Mouse (Mus musculus) MEL (cell line): ENCODE measurements around the gene Reep1. TPM values are rescaled to one million over a fixed set of nuclear protein-coding genes. Genes with fewer than 3 reads are reported as not detected.

Experiments
- DNase-seq: peaks from one replicate; pipeline ENCODE4 v3.0.0; 2011; ENCODE audit warnings: low read depth, low spot score
- H3K27ac ChIP-seq: 2 replicates; pipeline ENCODE4 v1.5.1; 2012; ENCODE audit warnings: low read depth, mild to moderate bottlenecking, control low read depth, low read length, moderate library complexity; ENCODE audit not compliant: control insufficient read depth
- H3K27me3 ChIP-seq, 2 experiments: fragments of 150-350 bp in 1 of 2; sonication (generic) in 1 of 2; 2 replicates each; pipeline ENCODE4 v1.6.1; 2012; ENCODE audit warnings: low read length in 2 of 2, mild to moderate bottlenecking in 2 of 2, improper control_type of control experiment in 1 of 2, moderate library complexity in 1 of 2; ENCODE audit not compliant: insufficient read depth in 2 of 2, control insufficient read depth in 1 of 2
- H3K36me3 ChIP-seq, 2 experiments: 2 replicates each; pipeline ENCODE4 v1.6.1; 2012 to 2014; ENCODE audit warnings: low read length in 2 of 2, improper control_type of control experiment in 1 of 2, inconsistent platforms in 1 of 2, mild to moderate bottlenecking in 1 of 2; ENCODE audit not compliant: insufficient read depth in 2 of 2, control insufficient read depth in 1 of 2
- H3K4me1 ChIP-seq, 2 experiments: fragments of 150-350 bp in 1 of 2; sonication (generic) in 1 of 2; 2 replicates each; pipeline ENCODE4 v1.6.1; 2012; ENCODE audit warnings: low read length in 2 of 2, improper control_type of control experiment in 1 of 2, mild to moderate bottlenecking in 1 of 2; ENCODE audit not compliant: insufficient read depth in 2 of 2, control insufficient read depth in 1 of 2
- H3K4me3 ChIP-seq, 2 experiments: fragments of 150-350 bp in 1 of 2; sonication (generic) in 1 of 2; 2 replicates each; pipeline ENCODE4 v1.5.1; 2012; ENCODE audit warnings: low read depth in 2 of 2, low read length in 2 of 2, mild to moderate bottlenecking in 2 of 2, moderate library complexity in 2 of 2, control low read depth in 1 of 2, improper control_type of control experiment in 1 of 2; ENCODE audit not compliant: control insufficient read depth in 1 of 2, insufficient read depth in 1 of 2
- H3K79me2 ChIP-seq: 2 replicates; pipeline ENCODE4 v1.6.1; 2012; ENCODE audit warnings: mild to moderate bottlenecking, low read length, moderate library complexity; ENCODE audit not compliant: control insufficient read depth, poor library complexity, insufficient read depth
- H3K9ac ChIP-seq: 2 replicates; pipeline ENCODE4 v1.6.1; 2012; ENCODE audit warnings: low read depth, mild to moderate bottlenecking, control low read depth, low read length, moderate library complexity; ENCODE audit not compliant: control insufficient read depth, poor library complexity, severe bottlenecking
- H3K9me3 ChIP-seq: fragments of 150-350 bp; sonication (generic); replicated peaks from 2 replicates; pipeline ENCODE4 v1.6.1; 2012; ENCODE audit warnings: mild to moderate bottlenecking, low read length, improper control_type of control experiment, moderate library complexity; ENCODE audit not compliant: insufficient read depth
- BHLHE40 ChIP-seq: IDR thresholded peaks from 2 replicates; pipeline ENCODE4 v1.6.1; 2012; ENCODE audit warnings: low read depth, mild to moderate bottlenecking, inconsistent platforms, low read length, improper control_type of control experiment, borderline replicate concordance
- CHD1 ChIP-seq: IDR thresholded peaks from 2 replicates; pipeline ENCODE4 v1.6.1; 2012; ENCODE audit warnings: low read depth, mild to moderate bottlenecking, inconsistent platforms, low read length, improper control_type of control experiment
- CHD2 ChIP-seq: IDR thresholded peaks from 2 replicates; pipeline ENCODE4 v1.6.1; 2011; ENCODE audit warnings: low read length, improper control_type of control experiment
- E2F4 ChIP-seq: IDR thresholded peaks from 2 replicates; pipeline ENCODE4 v1.6.1; 2011; ENCODE audit warnings: low read depth, low read length, improper control_type of control experiment, borderline replicate concordance
- ELF1 ChIP-seq: IDR thresholded peaks from 2 replicates; pipeline ENCODE4 v1.6.1; 2014; ENCODE audit warnings: low read depth, mild to moderate bottlenecking, inconsistent platforms, low read length, improper control_type of control experiment, moderate library complexity
- EP300 ChIP-seq, 2 experiments: IDR thresholded peaks; 2 replicates each; pipeline ENCODE4 v1.6.1; 2011; ENCODE audit warnings: improper control_type of control experiment in 2 of 2, low read length in 2 of 2, low read depth in 1 of 2, mild to moderate bottlenecking in 1 of 2
- ETS1 ChIP-seq: IDR thresholded peaks from 2 replicates; pipeline ENCODE4 v1.6.1; 2012; ENCODE audit warnings: low read depth, mild to moderate bottlenecking, inconsistent platforms, low read length, improper control_type of control experiment, moderate library complexity
- GABPA ChIP-seq: IDR thresholded peaks from 2 replicates; pipeline ENCODE4 v1.6.1; 2012; ENCODE audit warnings: low read depth, mild to moderate bottlenecking, inconsistent platforms, low read length, improper control_type of control experiment, moderate library complexity
- GATA1 ChIP-seq: IDR thresholded peaks from 2 replicates; pipeline ENCODE4 v1.6.1; 2011; ENCODE audit warnings: low read depth, low read length, improper control_type of control experiment
- HCFC1 ChIP-seq: IDR thresholded peaks from 2 replicates; pipeline ENCODE4 v1.6.1; 2012; ENCODE audit warnings: low read depth, mild to moderate bottlenecking, inconsistent platforms, low read length, improper control_type of control experiment, moderate library complexity
- JUND ChIP-seq: IDR thresholded peaks from 2 replicates; pipeline ENCODE4 v1.6.1; 2011; ENCODE audit warnings: low read depth, mild to moderate bottlenecking, improper control_type of control experiment, low read length
- MAFK ChIP-seq: IDR thresholded peaks from 2 replicates; pipeline ENCODE4 v1.6.1; 2011; ENCODE audit warnings: low read depth, mild to moderate bottlenecking, low read length, improper control_type of control experiment, borderline replicate concordance
- MAX ChIP-seq: IDR thresholded peaks from 2 replicates; pipeline ENCODE4 v1.6.1; 2011; ENCODE audit warnings: low read length, improper control_type of control experiment
- MAZ ChIP-seq: IDR thresholded peaks from 2 replicates; pipeline ENCODE4 v1.6.1; 2012; ENCODE audit warnings: low read depth, mild to moderate bottlenecking, inconsistent platforms, low read length, improper control_type of control experiment
- MYB ChIP-seq: IDR thresholded peaks from 2 replicates; pipeline ENCODE4 v1.6.1; 2011; ENCODE audit warnings: mild to moderate bottlenecking, low read depth, low read length, improper control_type of control experiment
- MYC ChIP-seq: IDR thresholded peaks from 2 replicates; pipeline ENCODE4 v1.6.1; 2011; ENCODE audit warnings: low read depth, mild to moderate bottlenecking, low read length, improper control_type of control experiment, moderate library complexity
- NELFE ChIP-seq: IDR thresholded peaks from 2 replicates; pipeline ENCODE4 v1.6.1; 2011; ENCODE audit warnings: low read depth, low read length, improper control_type of control experiment
- NRF1 ChIP-seq: IDR thresholded peaks from 2 replicates; pipeline ENCODE4 v1.6.1; 2014; ENCODE audit warnings: low read depth, mild to moderate bottlenecking, inconsistent platforms, low read length, improper control_type of control experiment, moderate library complexity; ENCODE audit not compliant: poor library complexity, insufficient read depth, severe bottlenecking
- POLR2AphosphoS5 ChIP-seq: IDR thresholded peaks from 2 replicates; pipeline ENCODE4 v1.6.1; 2012; ENCODE audit warnings: low read depth, borderline replicate concordance, mild to moderate bottlenecking, inconsistent platforms, low read length, moderate library complexity, mixed read lengths
- RAD21 ChIP-seq: IDR thresholded peaks from 2 replicates; pipeline ENCODE4 v1.6.1; 2011; ENCODE audit warnings: mild to moderate bottlenecking, low read depth, low read length, improper control_type of control experiment
- RCOR1 ChIP-seq: IDR thresholded peaks from 2 replicates; pipeline ENCODE4 v1.6.1; 2012; ENCODE audit warnings: low read depth, mild to moderate bottlenecking, inconsistent platforms, low read length, improper control_type of control experiment
- SIN3A ChIP-seq: IDR thresholded peaks from 2 replicates; pipeline ENCODE4 v1.6.1; 2012; ENCODE audit warnings: low read length, improper control_type of control experiment, inconsistent platforms
- TAL1 ChIP-seq: IDR thresholded peaks from 2 replicates; pipeline ENCODE4 v1.6.1; 2012; ENCODE audit warnings: mild to moderate bottlenecking, inconsistent platforms, low read length, moderate library complexity, mixed read lengths
- TCF12 ChIP-seq: IDR thresholded peaks from 2 replicates; pipeline ENCODE4 v1.6.1; 2014; ENCODE audit warnings: low read depth, mild to moderate bottlenecking, inconsistent platforms, low read length, improper control_type of control experiment, moderate library complexity
- UBTF ChIP-seq: IDR thresholded peaks from 2 replicates; pipeline ENCODE4 v1.6.1; 2012; ENCODE audit warnings: low read depth, mild to moderate bottlenecking, inconsistent platforms, low read length, improper control_type of control experiment, moderate library complexity, borderline replicate concordance; ENCODE audit not compliant: insufficient read depth
- USF1 ChIP-seq: IDR thresholded peaks from 2 replicates; pipeline ENCODE4 v1.6.1; 2014; ENCODE audit warnings: low read depth, mild to moderate bottlenecking, inconsistent platforms, low read length, improper control_type of control experiment, moderate library complexity
- ZC3H11A ChIP-seq: IDR thresholded peaks from 2 replicates; pipeline ENCODE4 v1.6.1; 2012; ENCODE audit warnings: low read depth, mild to moderate bottlenecking, inconsistent platforms, low read length, improper control_type of control experiment
- ZMIZ1 ChIP-seq: IDR thresholded peaks from 2 replicates; pipeline ENCODE4 v1.6.1; 2012; ENCODE audit warnings: low read depth, mild to moderate bottlenecking, inconsistent platforms, low read length, improper control_type of control experiment, moderate library complexity
- ZNF384 ChIP-seq: IDR thresholded peaks from 2 replicates; pipeline ENCODE4 v1.6.1; 2012; ENCODE audit warnings: low read depth, mild to moderate bottlenecking, inconsistent platforms, low read length, improper control_type of control experiment
- polyA plus RNA-seq, 2 experiments: library from polyadenylated mRNA; stranded (reverse) in 1 of 2; unstranded in 1 of 2; fragments of >175 nt in 1 of 2; fragments of >200 nt in 1 of 2; gene quantifications; 2 replicates each; pipeline versions ENCODE4 v1.2.1 to v1.2.4; 2012; ENCODE audit warnings: low replicate concordance in 2 of 2, low read depth in 1 of 2; ENCODE audit not compliant: insufficient read length in 2 of 2, insufficient read depth in 1 of 2, missing spikeins in 1 of 2
- total RNA-seq: library from RNA; depleted of rRNA; stranded (reverse); fragments of 300-350 nt; gene quantifications from 2 replicates; pipeline ENCODE4 v1.2.3, GENCODE M21; 2012

Gene Reep1
- total and polyA plus RNA-seq, 3 experiments, result 0.12 to 0.36 TPM; not detected in 1

DNA sequence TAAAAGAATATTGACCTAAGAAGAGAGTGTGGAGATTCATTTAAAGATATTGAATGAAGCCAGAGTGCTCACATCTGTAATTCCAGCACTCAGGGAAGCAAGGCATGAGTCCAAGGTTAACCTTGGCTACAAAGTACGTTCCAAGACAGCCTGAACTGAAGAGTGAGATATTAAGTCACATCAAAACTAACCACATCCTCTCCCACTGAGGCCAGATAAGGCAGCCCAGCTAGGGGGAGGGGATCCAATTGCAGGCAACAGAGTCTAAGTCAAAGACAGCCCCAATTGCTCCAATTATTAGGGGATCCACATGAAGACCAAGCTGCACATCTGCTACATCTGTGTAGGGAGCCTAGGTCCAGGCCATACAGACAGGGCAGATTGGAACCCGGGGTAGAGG lies 11.0 kb downstream of the Reep1 start:
- Histone ChIP-seq H3K4me3 (no peak overlapping the region; a peak in 1 of 4 replicates), H3K36me3 (peaks cover 0 to 19% of the 10 kb centered on the region in 2 experiments; a peak in 2 of 4 replicates), H3K9me3 (no peaks in the 10 kb centered on the region), H3K27ac (peak overlapping the region; percentile 41), H3K27me3 (no peaks in the 10 kb centered on the region), H3K4me1 (peaks cover 5 to 16% of the 10 kb centered on the region in 2 experiments), H3K79me2 (no peaks in the 10 kb centered on the region), H3K9ac (no peak overlapping the region; the same call in 1 of the 2 replicates)
- DNase-seq, result peak; percentile 83
- peak; percentile 20; the same call in 1 of the 2 replicates for TF ChIP-seq MAX
- no peak for TF ChIP-seq NRF1
- TF ChIP-seq TCF12, result peak; percentile 76
- TF ChIP-seq GATA1, result peak; percentile 92
- TF ChIP-seq UBTF, result no peak
- TF ChIP-seq CHD2, result peak; percentile 73
- no peak for TF ChIP-seq CHD1
- TF ChIP-seq SIN3A, result peak; percentile 50; the same call in 1 of the 2 replicates
- no peak for TF ChIP-seq RAD21
- 0 out of 2 replicates have a peak, but pooled peaks have one; percentile 33 for TF ChIP-seq MYB
- peak; percentile 87 to 88 for TF ChIP-seq EP300 (IDR thresholded peaks at IDR 0.05; ENCODE audit: low read depth in 1 of 2, low read length in 2 of 2)
- no peak for TF ChIP-seq NELFE
- peak; percentile 77 for TF ChIP-seq ETS1
- TF ChIP-seq BHLHE40, result peak; percentile 53; the same call in 1 of the 2 replicates
- peak; percentile 71; the same call in 1 of the 2 replicates for TF ChIP-seq MAZ
- TF ChIP-seq HCFC1, result 0 out of 2 replicates have a peak, but pooled peaks have one; percentile 31
- peak; percentile 61 for TF ChIP-seq RCOR1
- peak; percentile 37; the same call in 1 of the 2 replicates for TF ChIP-seq TAL1

DNA sequence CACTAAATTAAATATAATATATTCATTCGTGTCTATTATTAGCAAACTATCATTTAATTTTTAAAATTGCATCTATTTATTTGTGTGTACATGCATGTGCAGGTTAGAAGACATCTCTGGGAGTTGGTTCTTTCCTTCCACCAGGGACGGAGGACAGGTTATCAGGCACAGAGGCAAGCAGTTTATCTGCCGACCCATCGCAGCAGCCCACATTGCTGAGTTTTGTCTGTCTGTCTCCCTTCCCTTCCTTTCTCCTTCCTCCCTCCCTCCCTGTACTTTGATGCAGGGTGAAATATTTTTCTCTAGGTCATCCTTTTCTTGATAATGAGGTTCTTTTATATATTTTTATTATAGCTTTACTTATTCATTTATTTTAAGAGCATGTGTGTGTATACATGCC lies 11.9 kb downstream of the Reep1 start:
- Histone ChIP-seq H3K36me3 (peaks cover 0 to 19% of the 10 kb centered on the region in 2 experiments; a peak in 2 of 4 replicates), H3K9ac (no peak overlapping the region), H3K4me3 (no peak overlapping the region), H3K27me3 (no peaks in the 10 kb centered on the region), H3K4me1 (peaks cover 5 to 16% of the 10 kb centered on the region in 2 experiments), H3K9me3 (no peaks in the 10 kb centered on the region), H3K79me2 (no peaks in the 10 kb centered on the region), H3K27ac (no peak overlapping the region)
- peak; percentile 45 for DNase-seq
- TF ChIP-seq JUND, result no peak
- TF ChIP-seq NRF1, result no peak
- TF ChIP-seq ZNF384, result no peak
- no peak for TF ChIP-seq MYC
- TF ChIP-seq GATA1, result peak; percentile 67
- TF ChIP-seq TCF12, result 0 out of 2 replicates have a peak, but pooled peaks have one; percentile 20
- no peak for TF ChIP-seq ZC3H11A
- no peak for TF ChIP-seq ZMIZ1
- no peak for TF ChIP-seq E2F4
- no peak for TF ChIP-seq MAZ
- TF ChIP-seq BHLHE40, result no peak
- TF ChIP-seq ELF1, result no peak
- peak; percentile 27 to 49; a peak in 1 of 4 replicates for TF ChIP-seq EP300 (IDR thresholded peaks at IDR 0.05; ENCODE audit: low read depth in 1 of 2, low read length in 2 of 2)
- TF ChIP-seq RCOR1, result no peak
- TF ChIP-seq NELFE, result no peak
- no peak for TF ChIP-seq UBTF
- no peak for TF ChIP-seq CHD1
- TF ChIP-seq POLR2AphosphoS5, result no peak
- TF ChIP-seq MAFK, result no peak
- TF ChIP-seq SIN3A, result no peak
- TF ChIP-seq GABPA, result no peak
- TF ChIP-seq USF1, result no peak
- no peak for TF ChIP-seq MYB
